Mouse (Mus musculus) embryo, embryonic 11.5 days (tissue): ENCODE results near the gene Mybph.

Experiments
- DNase-seq: peaks from one replicate; pipeline ENCODE4 v3.0.0-alpha.2; 2012; ENCODE audit warnings: low read depth, low spot score

Mybph gene

GRCm38 (mm10) chr1:134210179-134210755 lies 17.0 kb downstream of the Mybph start:
- DNase-seq = no peak

- no peak for DNase-seq
These were observed 17.8 kb downstream of the Mybph start for GRCm38 (mm10) chr1:134211043-134211442.

GRCm38 (mm10) chr1:134211631-134212030 lies 18.4 kb downstream of the Mybph start:
- DNase-seq = no peak

GRCm38 (mm10) chr1:134212351-134212750 lies 19.1 kb downstream of the Mybph start:
- no peak for DNase-seq

- DNase-seq = no peak
These were observed 20.2 kb downstream of the Mybph start for GRCm38 (mm10) chr1:134213405-134213804.

GRCm38 (mm10) chr1:134215059-134215458 lies 21.8 kb downstream of the Mybph start:
- no peak for DNase-seq

GRCm38 (mm10) chr1:134215751-134216628 lies 22.7 kb downstream of the Mybph start:
- no peak for DNase-seq

- DNase-seq = no peak
These were observed 23.4 kb downstream of the Mybph start for GRCm38 (mm10) chr1:134216629-134216971.

GRCm38 (mm10) chr1:134217028-134217481 lies 23.8 kb downstream of the Mybph start:
- DNase-seq = no peak

- no peak for DNase-seq
These were observed 24.7 kb downstream of the Mybph start for GRCm38 (mm10) chr1:134217942-134218341.

GRCm38 (mm10) chr1:134219608-134220007 lies 26.4 kb downstream of the Mybph start:
- DNase-seq = no peak

GRCm38 (mm10) chr1:134221172-134221571 lies 27.9 kb downstream of the Mybph start:
- no peak for DNase-seq

GRCm38 (mm10) chr1:134222122-134223055 lies 29.1 kb downstream of the Mybph start:
- DNase-seq = no peak

GRCm38 (mm10) chr1:134224649-134225227 lies 31.5 kb downstream of the Mybph start:
- DNase-seq = no peak

- no peak for DNase-seq
These were observed 32.1 kb downstream of the Mybph start for GRCm38 (mm10) chr1:134225375-134225774.

- no peak for DNase-seq
These were observed 33.5 kb downstream of the Mybph start for GRCm38 (mm10) chr1:134226739-134227138.

GRCm38 (mm10) chr1:134229806-134230575 lies 36.7 kb downstream of the Mybph start:
- DNase-seq = no peak

- no peak for DNase-seq
These were observed 37.5 kb downstream of the Mybph start for GRCm38 (mm10) chr1:134230638-134231228.

- DNase-seq = no peak
These were observed 38.0 kb downstream of the Mybph start for GRCm38 (mm10) chr1:134231270-134231669.

- DNase-seq = no peak
These were observed 38.4 kb downstream of the Mybph start for GRCm38 (mm10) chr1:134231681-134232080.
